Mouse (Mus musculus) A20 (cell line): ENCODE data around the gene Col1a2.

Source experiments
- DNase-seq: peaks from one replicate; pipeline ENCODE4 v3.0.0-alpha.2; 2011; ENCODE audit warnings: low read depth, low spot score

Col1a2 gene

GRCm38 (mm10) chr6:4504603-4505131 is at the start of gene Col1a2:
Gene Col1a2, plus strand, starts transcription at chr6:4504814.
- DNase-seq = no peak

GRCm38 (mm10) chr6:4455518-4455917 is 49.1 kb upstream of the Col1a2 start:
- DNase-seq = no peak

- no peak for DNase-seq
Measured at GRCm38 (mm10) chr6:4455961-4456617, 48.5 kb upstream of the Col1a2 start.

- no peak for DNase-seq
Measured at GRCm38 (mm10) chr6:4456691-4457447, 47.7 kb upstream of the Col1a2 start.

GRCm38 (mm10) chr6:4457555-4457996 is 47.0 kb upstream of the Col1a2 start:
- no peak for DNase-seq

- no peak for DNase-seq
Measured at GRCm38 (mm10) chr6:4465320-4465719, 39.3 kb upstream of the Col1a2 start.

GRCm38 (mm10) chr6:4483577-4483936 is 21.1 kb upstream of the Col1a2 start:
- no peak for DNase-seq

GRCm38 (mm10) chr6:4483937-4484601 is 20.5 kb upstream of the Col1a2 start:
- no peak for DNase-seq

- DNase-seq = no peak
Measured at GRCm38 (mm10) chr6:4488349-4488748, 16.3 kb upstream of the Col1a2 start.

- no peak for DNase-seq
Measured at GRCm38 (mm10) chr6:4488966-4489365, 15.6 kb upstream of the Col1a2 start.

GRCm38 (mm10) chr6:4489366-4490245 is 15.0 kb upstream of the Col1a2 start:
- DNase-seq = no peak

- no peak for DNase-seq
Measured at GRCm38 (mm10) chr6:4493666-4494065, 10.9 kb upstream of the Col1a2 start.

GRCm38 (mm10) chr6:4496428-4496827 is 8.2 kb upstream of the Col1a2 start:
- DNase-seq = no peak

GRCm38 (mm10) chr6:4503106-4503505 is 1.5 kb upstream of the Col1a2 start:
- DNase-seq = no peak

- DNase-seq = no peak
Measured at GRCm38 (mm10) chr6:4505158-4505997, 764 bp downstream of the Col1a2 start.

- no peak for DNase-seq
Measured at GRCm38 (mm10) chr6:4506106-4506505, 1.5 kb downstream of the Col1a2 start.

GRCm38 (mm10) chr6:4506791-4507190 is 2.2 kb downstream of the Col1a2 start:
- DNase-seq = no peak

- DNase-seq = no peak
Measured at GRCm38 (mm10) chr6:4507323-4507722, 2.7 kb downstream of the Col1a2 start.

GRCm38 (mm10) chr6:4508279-4508678 is 3.7 kb downstream of the Col1a2 start:
- no peak for DNase-seq

- no peak for DNase-seq
Measured at GRCm38 (mm10) chr6:4509395-4509794, 4.8 kb downstream of the Col1a2 start.
